Mouse (Mus musculus) forebrain, embryonic 10.5 days (tissue): Measurements from ENCODE around the gene Bad. TPM values are rescaled to one million over a fixed set of nuclear protein-coding genes. Genes with fewer than 3 reads are reported as not detected.

Source experiments
- microRNA-seq: library from miRNA; unstranded; fragments of <30 nt; microRNA quantifications from one replicate; pipeline ENCODE4, GENCODE M21; 2017
- polyA plus RNA-seq: library from polyadenylated mRNA; unstranded; fragments of >200 nt; fragmentation: Nextera tagmentation; extraction: Ambion mirVana; gene quantifications from 2 replicates; pipeline ENCODE4 v1.2.1, GENCODE M21; 2016

Gene Bad
- polyA plus RNA-seq, 1 experiment from 2014 or later = 55.9 TPM

Small RNAs within 50 kb of the gene (microRNA-seq; reads per million reads assigned to microRNA genes)
- gene Mir6990 = 2.1 reads per million

Other genes with a start within 250 kb of the Bad start
- gene Rps6ka4, start 101.2 kb upstream of the Bad start, polyA plus RNA-seq = 4.9 and 5.4 TPM in 2 replicates
- gene Ccdc88b, start 83.7 kb upstream of the Bad start, polyA plus RNA-seq = 0.32 and 0.36 TPM in 2 replicates
- 155 and 159 TPM in 2 replicates for gene Trmt112, start 32.2 kb upstream of the Bad start, polyA plus RNA-seq
- 144 and 154 TPM in 2 replicates for gene Prdx5, start 31.8 kb upstream of the Bad start, polyA plus RNA-seq
- gene Esrra, start 20.0 kb upstream of the Bad start, polyA plus RNA-seq = 8.4 and 9.0 TPM in 2 replicates
- 0.55 and 0.60 TPM in 2 replicates for gene Catsperz, start 16.5 kb upstream of the Bad start, polyA plus RNA-seq
- 0.24 TPM in 1 of 2 replicates, not detected in the other for gene Kcnk4, start 7.3 kb upstream of the Bad start, polyA plus RNA-seq
- 22.8 and 26.5 TPM in 2 replicates for gene Gpr137, start 619 bp downstream of the Bad start, polyA plus RNA-seq
- gene Ppp1r14b, start 33.1 kb downstream of the Bad start, polyA plus RNA-seq = 103 TPM in 2 replicates
- 25.2 and 25.8 TPM in 2 replicates for gene Plcb3, start 34.6 kb downstream of the Bad start, polyA plus RNA-seq
- 106 TPM in 2 replicates for gene Fkbp2, start 38.6 kb downstream of the Bad start, polyA plus RNA-seq
- 31.0 and 32.9 TPM in 2 replicates for gene Vegfb, start 45.8 kb downstream of the Bad start, polyA plus RNA-seq
- gene Dnajc4, start 50.7 kb downstream of the Bad start, polyA plus RNA-seq = 19.5 and 19.7 TPM in 2 replicates
- gene Nudt22, start 54.3 kb downstream of the Bad start, polyA plus RNA-seq = 18.4 TPM in 2 replicates
- gene Trpt1, start 54.3 kb downstream of the Bad start, polyA plus RNA-seq = 10.0 and 10.4 TPM in 2 replicates
- gene Fermt3, start 77.6 kb downstream of the Bad start, polyA plus RNA-seq = 8.8 TPM in 2 replicates
- gene Stip1, start 98.1 kb downstream of the Bad start, polyA plus RNA-seq = 456 and 486 TPM in 2 replicates
- gene Macrod1, start 114.9 kb downstream of the Bad start, polyA plus RNA-seq = 3.7 and 3.9 TPM in 2 replicates
- 4.0 and 4.8 TPM in 2 replicates for gene Flrt1, start 163.9 kb downstream of the Bad start, polyA plus RNA-seq